Mouse (Mus musculus) layer of hippocampus, adult 8-10 months (tissue): ENCODE results near the gene Ifna6. TPM values are rescaled to one million over a fixed set of nuclear protein-coding genes. Genes with fewer than 3 reads are reported as not detected.
"Not testable (repeated sequence)": the region's sequence is repeated elsewhere in the genome, so short reads cannot be mapped to it uniquely, and the experiment has no call there.

Experiments used
- DNase-seq, 2 experiments: peaks; one replicate each; pipeline ENCODE4 v3.0.0; 2022; ENCODE audit warnings: low spot score in 2 of 2
- total RNA-seq, 4 experiments: library from RNA; stranded (reverse); gene quantifications; 2 replicates each; pipeline ENCODE4 v1.2.4; 2022

The Ifna6 gene
- total RNA-seq: not detected

DNA sequence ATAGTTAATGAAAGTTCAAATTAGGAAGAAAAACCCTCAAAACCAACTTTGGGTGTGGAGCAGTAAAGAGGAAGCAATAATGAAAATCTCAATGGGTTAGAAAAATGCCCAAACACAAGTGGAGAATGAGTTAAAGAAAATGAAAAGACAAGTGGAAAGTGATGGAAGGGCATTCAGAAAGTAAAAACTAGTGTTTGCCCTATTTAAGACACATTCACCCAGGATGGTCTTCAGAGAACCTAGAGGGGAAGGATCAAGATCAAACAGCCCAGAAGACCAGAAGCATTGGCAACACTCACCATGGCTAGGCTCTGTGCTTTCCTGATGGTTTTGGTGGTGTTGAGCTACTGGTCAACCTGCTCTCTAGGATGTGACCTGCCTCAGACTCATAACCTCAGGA lies at the start of gene Ifna6:
Ifna6 (plus strand) TSS at position 301 of the 400 bp plus-strand sequence.
- not testable (repeated sequence) for DNase-seq

DNA sequence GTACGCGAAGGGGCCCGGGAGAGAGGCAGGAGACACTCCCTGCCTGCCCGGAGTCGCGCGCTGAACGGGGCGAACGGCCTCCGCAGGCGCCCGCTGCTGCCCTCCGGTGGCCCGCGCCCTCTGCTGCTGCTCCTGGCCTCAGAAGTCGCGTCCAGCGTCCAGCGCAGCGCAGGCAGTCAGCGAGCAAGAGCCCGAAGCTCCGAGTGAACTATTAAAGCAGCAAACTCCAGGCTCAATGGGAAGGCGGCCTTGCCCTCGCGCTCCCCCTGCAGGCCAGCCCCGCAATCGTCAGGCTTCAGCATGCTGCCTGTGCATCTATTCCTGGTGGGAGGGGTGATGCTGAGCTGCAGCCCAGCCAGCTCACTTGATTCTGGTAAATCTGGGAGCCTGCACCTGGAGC lies 47.7 kb upstream of the Ifna6 start, which contains the start of gene Gm13272:
Gm13272 (plus strand) TSS at position 301 of the 400 bp plus-strand sequence.
- DNase-seq: not testable (repeated sequence)

GRCm38 (mm10) chr4:88780320-88780719 lies 46.9 kb upstream of the Ifna6 start:
- DNase-seq: not testable (repeated sequence)

GRCm38 (mm10) chr4:88781831-88782230 lies 45.4 kb upstream of the Ifna6 start, which contains the start of gene Ifnz:
Ifnz (plus strand) TSS chr4:88782131.
- not testable (repeated sequence) for DNase-seq

DNA sequence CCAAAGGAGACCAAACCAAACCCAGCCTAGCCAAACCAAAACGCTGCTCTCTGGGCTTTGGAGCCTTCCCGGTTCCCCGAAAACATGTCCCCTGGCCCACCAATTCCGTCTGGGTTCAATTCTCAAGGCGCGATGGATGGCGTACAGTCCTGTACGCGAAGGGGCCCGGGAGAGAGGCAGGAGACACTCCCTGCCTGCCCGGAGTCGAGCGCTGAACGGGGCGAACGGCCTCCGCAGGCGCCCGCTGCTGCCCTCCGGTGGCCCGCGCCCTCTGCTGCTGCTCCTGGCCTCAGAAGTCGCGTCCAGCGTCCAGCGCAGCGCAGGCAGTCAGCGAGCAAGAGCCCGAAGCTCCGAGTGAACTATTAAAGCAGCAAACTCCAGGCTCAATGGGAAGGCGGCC lies 44.9 kb upstream of the Ifna6 start:
- DNase-seq: not testable (repeated sequence)

GRCm38 (mm10) chr4:88785409-88785808 lies 41.8 kb upstream of the Ifna6 start, which contains the start of gene Gm13276:
Gm13276 (plus strand) TSS chr4:88785709.
- not testable (repeated sequence) for DNase-seq

- peak; percentile 25 to 55 for DNase-seq
These were observed 38.8 kb upstream of the Ifna6 start, which contains the start of gene Gm13277 for GRCm38 (mm10) chr4:88788402-88788801. Gm13277 (plus strand) TSS chr4:88788632.

- not testable (repeated sequence) for DNase-seq
These were observed 36.0 kb upstream of the Ifna6 start, which contains the start of gene Gm13278 for GRCm38 (mm10) chr4:88791250-88791649. Gm13278 (plus strand) TSS chr4:88791550.

GRCm38 (mm10) chr4:88793936-88794675 lies 33.1 kb upstream of the Ifna6 start, which contains the start of gene Gm13275:
Gm13275 (plus strand) TSS chr4:88794487.
- peak; percentile 62 to 66 for DNase-seq

- DNase-seq: not testable (repeated sequence)
These were observed 30.1 kb upstream of the Ifna6 start, which contains the start of gene Gm13279 for GRCm38 (mm10) chr4:88797097-88797496. Gm13279 (plus strand) TSS chr4:88797397.

DNA sequence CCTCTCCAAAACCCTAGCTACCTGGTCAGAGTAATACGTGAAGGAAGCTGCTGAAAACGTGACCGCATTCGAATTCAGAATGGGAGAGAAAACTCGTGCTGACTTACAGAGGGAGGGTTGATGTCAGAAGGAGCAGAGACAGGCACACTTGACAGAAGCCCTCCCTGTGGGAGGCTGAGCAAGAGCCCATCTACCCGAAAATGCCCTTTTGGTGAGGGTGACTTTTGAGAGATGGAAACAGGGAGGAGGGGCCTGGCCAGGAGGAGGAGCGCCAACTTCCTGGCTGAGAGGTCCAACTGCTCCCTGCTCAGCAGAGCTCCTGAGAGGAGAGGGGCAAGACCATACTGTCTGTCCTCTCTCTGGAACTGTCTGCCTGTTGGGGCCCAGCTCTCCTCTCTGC lies 27.9 kb upstream of the Ifna6 start, which contains the start of gene Gm13285:
Gm13285 (plus strand) TSS at position 301 of the 400 bp plus-strand sequence.
- not testable (repeated sequence) for DNase-seq

DNA sequence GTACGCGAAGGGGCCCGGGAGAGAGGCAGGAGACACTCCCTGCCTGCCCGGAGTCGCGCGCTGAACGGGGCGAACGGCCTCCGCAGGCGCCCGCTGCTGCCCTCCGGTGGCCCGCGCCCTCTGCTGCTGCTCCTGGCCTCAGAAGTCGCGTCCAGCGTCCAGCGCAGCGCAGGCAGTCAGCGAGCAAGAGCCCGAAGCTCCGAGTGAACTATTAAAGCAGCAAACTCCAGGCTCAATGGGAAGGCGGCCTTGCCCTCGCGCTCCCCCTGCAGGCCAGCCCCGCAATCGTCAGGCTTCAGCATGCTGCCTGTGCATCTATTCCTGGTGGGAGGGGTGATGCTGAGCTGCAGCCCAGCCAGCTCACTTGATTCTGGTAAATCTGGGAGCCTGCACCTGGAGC lies 24.3 kb upstream of the Ifna6 start, which contains the start of gene Gm13287:
Gm13287 (plus strand) TSS at position 301 of the 400 bp plus-strand sequence.
- not testable (repeated sequence) for DNase-seq

DNA sequence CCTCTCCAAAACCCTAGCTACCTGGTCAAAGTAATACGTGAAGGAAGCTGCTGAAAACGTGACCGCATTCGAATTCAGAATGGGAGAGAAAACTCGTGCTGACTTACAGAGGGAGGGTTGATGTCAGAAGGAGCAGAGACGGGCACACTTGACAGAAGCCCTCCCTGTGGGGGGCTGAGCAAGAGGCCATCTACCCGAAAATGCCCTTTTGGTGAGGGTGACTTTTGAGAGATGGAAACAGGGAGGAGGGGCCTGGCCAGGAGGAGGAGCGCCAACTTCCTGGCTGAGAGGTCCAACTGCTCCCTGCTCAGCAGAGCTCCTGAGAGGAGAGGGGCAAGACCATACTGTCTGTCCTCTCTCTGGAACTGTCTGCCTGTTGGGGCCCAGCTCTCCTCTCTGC lies 22.0 kb upstream of the Ifna6 start, which contains the start of gene Gm13288:
Gm13288 (plus strand) TSS at position 301 of the 400 bp plus-strand sequence.
- DNase-seq: not testable (repeated sequence)

- not testable (repeated sequence) for DNase-seq
These were observed 21.5 kb upstream of the Ifna6 start for GRCm38 (mm10) chr4:88805761-88806160.

DNA sequence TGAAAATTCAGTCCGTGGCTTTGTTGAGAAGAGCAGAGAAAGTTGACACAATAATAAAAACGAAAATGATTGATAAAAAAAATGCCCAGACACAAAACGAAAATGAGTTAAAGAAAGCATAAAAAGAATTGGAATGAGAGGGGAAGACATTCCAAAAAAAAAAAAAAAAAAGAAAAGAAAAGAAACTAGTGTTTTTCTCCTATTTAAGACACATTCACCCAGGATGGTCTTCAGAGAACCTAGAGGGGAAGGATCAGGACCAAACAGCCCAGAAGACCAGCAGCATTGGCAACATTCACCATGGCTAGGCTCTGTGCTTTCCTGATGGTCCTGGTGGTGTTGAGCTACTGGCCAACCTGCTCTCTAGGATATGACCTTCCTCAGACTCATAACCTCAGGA lies 11.3 kb upstream of the Ifna6 start, which contains the start of gene Ifna7:
Ifna7 (plus strand) TSS at position 301 of the 400 bp plus-strand sequence.
- no peak for DNase-seq

DNA sequence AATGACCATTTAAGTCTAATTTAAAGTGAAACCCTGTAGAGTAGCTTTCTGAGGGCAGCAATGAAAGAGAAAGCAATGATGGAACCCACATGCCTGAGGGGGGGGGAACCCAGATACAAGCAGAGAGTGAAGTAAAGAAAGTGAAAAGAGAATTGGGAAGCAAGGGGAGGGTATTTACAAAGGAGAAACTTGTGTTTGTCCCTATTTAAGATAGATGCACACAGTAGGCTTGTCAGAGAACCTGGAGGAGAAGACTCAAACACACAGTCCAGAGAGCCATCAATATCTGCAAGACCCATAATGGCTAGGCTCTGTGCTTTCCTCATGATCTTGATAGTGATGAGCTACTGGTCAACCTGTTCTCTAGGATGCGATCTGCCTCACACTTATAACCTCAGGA lies 7.6 kb upstream of the Ifna6 start, which contains the start of gene Ifna11:
Ifna11 (plus strand) TSS at position 301 of the 400 bp plus-strand sequence.
- DNase-seq: no peak

GRCm38 (mm10) chr4:88822995-88823394 lies 4.2 kb upstream of the Ifna6 start:
- no peak for DNase-seq

DNA sequence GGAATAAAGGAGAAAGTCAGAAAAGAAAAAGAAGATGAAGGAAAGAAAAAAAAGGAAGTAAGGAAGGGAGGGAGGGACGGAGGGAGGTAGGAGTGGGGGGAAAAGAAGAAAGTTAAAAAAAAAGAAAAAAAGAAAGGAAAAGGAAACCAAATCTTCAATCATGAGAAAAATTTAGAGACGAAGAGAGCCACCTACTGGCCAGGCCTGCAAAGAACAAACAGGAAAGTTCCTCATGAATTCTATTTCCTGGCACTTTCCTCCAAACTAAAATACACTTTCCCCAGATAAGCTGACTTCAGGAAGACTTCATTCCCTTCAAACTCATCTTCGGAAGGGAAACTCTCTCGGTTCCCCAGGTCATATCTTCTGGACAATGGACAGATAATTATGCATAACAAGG lies 3.3 kb downstream of the Ifna6 start:
- DNase-seq: peak in 1 of 2 experiments; percentile 6

DNA sequence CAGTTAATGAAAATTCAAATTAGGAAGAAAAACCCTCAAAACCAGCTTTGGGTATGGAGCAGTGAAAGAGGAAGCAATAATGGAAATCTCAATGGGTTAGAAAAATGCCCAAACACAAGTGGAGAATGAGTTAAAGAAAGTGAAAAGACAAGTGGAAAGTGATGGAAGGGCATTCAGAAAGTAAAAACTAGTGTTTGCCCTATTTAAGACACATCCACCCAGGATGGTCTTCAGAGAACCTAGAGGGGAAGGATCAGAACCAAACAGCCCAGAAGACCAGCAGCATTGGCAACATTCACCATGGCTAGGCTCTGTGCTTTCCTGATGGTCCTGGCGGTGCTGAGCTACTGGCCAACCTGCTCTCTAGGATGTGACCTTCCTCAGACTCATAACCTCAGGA lies 8.0 kb downstream of the Ifna6 start, which contains the start of gene Ifna5:
Ifna5 (plus strand) TSS at position 301 of the 400 bp plus-strand sequence.
- not testable (repeated sequence) for DNase-seq

DNA sequence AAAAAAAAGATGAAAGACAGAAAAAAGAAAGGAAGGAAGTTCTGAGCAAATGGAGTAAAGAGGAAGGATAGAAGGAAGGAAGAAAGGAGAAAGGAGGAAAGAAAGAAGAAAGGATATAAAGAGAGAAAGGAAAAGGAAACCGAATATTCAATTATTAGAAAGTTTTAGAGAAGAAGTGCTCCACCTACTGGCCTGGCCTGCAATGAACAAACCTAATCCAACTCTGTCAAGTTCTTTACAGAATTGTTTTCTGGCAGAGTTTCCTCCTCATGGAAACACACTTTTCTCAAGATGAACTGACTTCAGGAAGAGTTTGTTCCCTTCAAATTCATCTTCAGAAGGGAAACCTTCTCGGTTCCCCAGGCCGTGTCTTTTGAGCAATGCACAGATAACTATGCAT lies 11.6 kb downstream of the Ifna6 start:
- DNase-seq: no peak

GRCm38 (mm10) chr4:88840058-88840457 lies 12.8 kb downstream of the Ifna6 start:
- DNase-seq: no peak

- no peak for DNase-seq
These were observed 14.3 kb downstream of the Ifna6 start, which contains the start of gene Ifna4 for GRCm38 (mm10) chr4:88841438-88841911. Ifna4 (plus strand) TSS chr4:88841861.
